Mouse (Mus musculus) NIH3T3 (cell line): ENCODE data around the gene Plekha1.

ENCODE experiments used
- DNase-seq: peaks from one replicate; pipeline ENCODE4 v3.0.0-alpha.2; 2012; ENCODE audit warnings: low read depth

Gene Plekha1

GRCm38 (mm10) chr7:130918260-130918659 is 52.7 kb downstream of the Plekha1 start:
- DNase-seq = no peak

- DNase-seq = no peak
Observed at GRCm38 (mm10) chr7:130922981-130923731, 57.6 kb downstream of the Plekha1 start.

GRCm38 (mm10) chr7:130930401-130930800 is 64.8 kb downstream of the Plekha1 start:
- DNase-seq = no peak

GRCm38 (mm10) chr7:130932921-130933320 is 67.4 kb downstream of the Plekha1 start:
- DNase-seq = no peak

- DNase-seq = no peak
Observed at GRCm38 (mm10) chr7:130934654-130935053, 69.1 kb downstream of the Plekha1 start.

GRCm38 (mm10) chr7:130935421-130935792 is 69.9 kb downstream of the Plekha1 start:
- no peak for DNase-seq

GRCm38 (mm10) chr7:130935793-130936471 is 70.4 kb downstream of the Plekha1 start, which contains the start of gene Htra1:
Gene Htra1, plus strand, starts transcription at chr7:130936111.
- DNase-seq = no peak

- DNase-seq = no peak
Observed at GRCm38 (mm10) chr7:130936472-130936951, 71.0 kb downstream of the Plekha1 start.

- DNase-seq = no peak
Observed at GRCm38 (mm10) chr7:130937266-130937841, 71.8 kb downstream of the Plekha1 start.

GRCm38 (mm10) chr7:130938005-130938404 is 72.4 kb downstream of the Plekha1 start:
- DNase-seq = no peak

- DNase-seq = no peak
Observed at GRCm38 (mm10) chr7:130938896-130939295, 73.3 kb downstream of the Plekha1 start.

- no peak for DNase-seq
Observed at GRCm38 (mm10) chr7:130940733-130941132, 75.2 kb downstream of the Plekha1 start.

- DNase-seq = peak; percentile 87
Observed at GRCm38 (mm10) chr7:130943280-130943895, 77.8 kb downstream of the Plekha1 start.

GRCm38 (mm10) chr7:130944766-130945475 is 79.4 kb downstream of the Plekha1 start:
- no peak for DNase-seq

GRCm38 (mm10) chr7:130945730-130946129 is 80.2 kb downstream of the Plekha1 start:
- DNase-seq = no peak

GRCm38 (mm10) chr7:130946303-130946702 is 80.7 kb downstream of the Plekha1 start:
- peak; percentile 85 for DNase-seq

- DNase-seq = no peak
Observed at GRCm38 (mm10) chr7:130948563-130949208, 83.1 kb downstream of the Plekha1 start.

GRCm38 (mm10) chr7:130949331-130949751 is 83.8 kb downstream of the Plekha1 start:
- DNase-seq = peak; percentile 64

- no peak for DNase-seq
Observed at GRCm38 (mm10) chr7:130950482-130950881, 84.9 kb downstream of the Plekha1 start.

GRCm38 (mm10) chr7:130951004-130951403 is 85.4 kb downstream of the Plekha1 start:
- no peak for DNase-seq

- DNase-seq = no peak
Observed at GRCm38 (mm10) chr7:130953376-130953775, 87.8 kb downstream of the Plekha1 start.
